Mouse (Mus musculus) CD4-positive, CD25-positive, alpha-beta regulatory T cell, adult 4 months (primary cell): ENCODE measurements around the gene Raph1. TPM values are rescaled to one million over a fixed set of nuclear protein-coding genes. Genes with fewer than 3 reads are reported as not detected.
"Not testable (repeated sequence)": the region's sequence is repeated elsewhere in the genome, so short reads cannot be mapped to it uniquely, and the experiment has no call there.

Experiments
- ATAC-seq: one replicate; pipeline ENCODE4 v1.8.0; 2017
- polyA plus RNA-seq, 2 experiments: library from polyadenylated mRNA; unstranded; fragments of 100-300 nt; shearing (Covaris generic); gene quantifications; one replicate each; pipeline ENCODE4 v1.2.1; 2017

Gene Raph1
- polyA plus RNA-seq, 2 experiments from 2014 or later = 3.5 to 4.2 TPM

- ATAC-seq = peak; percentile 47
Measured at GRCm38 (mm10) chr1:60565270-60565920, 1.5 kb downstream of the Raph1 start.

- no peak for ATAC-seq
Measured at GRCm38 (mm10) chr1:60564691-60565090, 2.2 kb downstream of the Raph1 start.

DNA sequence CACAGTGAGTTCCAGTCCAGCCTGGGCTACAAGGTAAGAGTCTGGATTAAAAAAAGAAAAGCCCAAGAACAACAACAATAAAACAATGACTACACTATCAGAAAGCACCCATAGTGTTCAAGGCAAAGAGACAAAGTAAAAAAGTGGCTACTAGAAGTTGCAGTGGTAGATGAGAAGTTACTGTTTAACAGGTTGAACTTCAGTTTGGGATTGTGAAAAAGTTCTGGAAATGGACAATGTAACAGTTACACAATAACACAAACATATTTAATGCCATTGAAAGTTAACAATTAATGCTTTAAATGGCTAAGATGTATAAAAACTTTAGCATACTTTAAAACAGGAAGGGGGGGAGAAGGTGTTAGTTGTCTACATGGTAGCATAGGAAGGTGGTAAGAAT is 3.9 kb downstream of the Raph1 start:
- no peak for ATAC-seq

- no peak for ATAC-seq
Measured at GRCm38 (mm10) chr1:60543681-60544080, 23.2 kb downstream of the Raph1 start.

- peak; percentile 86 for ATAC-seq
Measured at GRCm38 (mm10) chr1:60539272-60539671, 27.6 kb downstream of the Raph1 start.

- ATAC-seq = no peak
Measured at GRCm38 (mm10) chr1:60534932-60535331, 32.0 kb downstream of the Raph1 start.

GRCm38 (mm10) chr1:60530636-60531035 is 36.3 kb downstream of the Raph1 start:
- no peak for ATAC-seq

DNA sequence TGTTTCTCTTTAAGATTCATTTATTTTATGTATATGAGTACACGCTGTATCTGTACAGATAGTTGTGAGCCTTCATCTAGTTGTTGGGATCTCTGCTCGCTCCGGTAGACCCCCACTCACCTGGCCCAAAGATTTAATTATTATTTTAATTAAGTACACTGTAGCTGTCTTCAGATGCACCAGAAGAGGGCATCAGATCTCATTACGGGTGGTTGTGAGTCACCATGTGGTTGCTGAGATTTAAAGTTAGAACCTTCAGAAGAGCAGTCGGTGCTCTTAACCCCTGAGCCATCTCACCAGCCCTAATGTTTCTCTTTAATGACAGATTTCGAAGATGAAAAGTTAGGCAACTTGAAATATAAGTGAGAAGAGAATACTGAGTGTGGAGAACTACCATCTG is 36.8 kb downstream of the Raph1 start:
- ATAC-seq = peak; percentile 47

DNA sequence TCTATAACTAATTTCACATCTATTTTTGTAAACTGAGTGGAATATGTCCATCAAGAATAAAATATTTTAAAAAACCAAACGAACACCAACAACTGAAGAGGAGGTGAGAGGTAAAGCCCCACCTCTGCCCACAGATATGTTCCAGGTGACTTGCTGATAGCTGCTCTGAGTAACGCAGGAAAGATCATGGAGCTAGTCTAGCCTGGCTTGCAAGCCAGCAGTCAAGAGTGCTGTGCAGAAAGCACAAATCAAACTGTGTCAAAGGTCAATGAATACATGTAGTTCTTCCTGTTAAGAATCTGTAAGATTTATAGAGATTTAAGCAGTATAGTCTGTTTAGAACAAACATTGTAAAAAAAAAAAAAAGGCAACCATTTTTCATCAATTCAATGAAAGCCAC is 56.3 kb downstream of the Raph1 start:
- ATAC-seq = no peak

DNA sequence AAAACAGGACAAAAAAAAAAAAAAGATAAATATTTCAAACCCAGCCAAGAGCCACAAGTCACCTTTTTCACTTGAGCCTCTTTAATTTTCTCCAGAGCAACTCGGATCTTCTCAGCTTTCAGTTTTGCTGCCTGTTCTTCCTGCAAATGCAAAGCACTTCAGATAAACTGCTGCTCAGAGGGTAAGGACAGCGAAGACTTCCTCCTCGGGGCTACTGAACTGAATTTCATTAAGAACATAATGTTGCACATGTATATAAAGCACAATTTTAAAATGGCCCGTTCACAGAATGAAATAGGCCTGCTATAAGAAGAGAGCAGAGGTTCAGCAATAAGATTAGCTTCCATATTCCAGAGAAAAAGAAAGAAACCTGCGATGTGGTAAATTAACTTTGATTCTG is 63.4 kb downstream of the Raph1 start:
- no peak for ATAC-seq

- ATAC-seq = no peak
Measured at GRCm38 (mm10) chr1:60493421-60493820, 73.5 kb downstream of the Raph1 start.

- ATAC-seq = no peak
Measured at GRCm38 (mm10) chr1:60492404-60492803, 74.5 kb downstream of the Raph1 start.

DNA sequence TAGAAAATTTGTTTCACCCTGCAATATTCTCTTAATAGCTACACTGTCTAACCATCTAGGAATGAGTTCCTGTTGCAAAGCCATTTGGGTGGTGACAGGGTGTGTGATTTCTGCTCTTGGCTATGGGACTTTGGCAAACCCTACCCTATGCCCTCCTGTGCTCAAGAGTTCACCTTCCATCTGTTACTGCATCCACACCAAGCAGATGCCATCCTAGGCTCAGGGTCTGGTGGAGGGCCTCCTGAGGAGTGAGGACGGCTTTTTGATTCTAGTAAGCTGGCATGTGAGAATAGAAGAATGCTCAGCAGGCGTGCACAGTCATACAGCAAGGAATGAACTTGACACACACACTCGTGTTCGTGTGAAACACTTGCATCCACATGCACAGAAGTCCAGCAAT is 76.4 kb downstream of the Raph1 start:
- ATAC-seq = no peak

DNA sequence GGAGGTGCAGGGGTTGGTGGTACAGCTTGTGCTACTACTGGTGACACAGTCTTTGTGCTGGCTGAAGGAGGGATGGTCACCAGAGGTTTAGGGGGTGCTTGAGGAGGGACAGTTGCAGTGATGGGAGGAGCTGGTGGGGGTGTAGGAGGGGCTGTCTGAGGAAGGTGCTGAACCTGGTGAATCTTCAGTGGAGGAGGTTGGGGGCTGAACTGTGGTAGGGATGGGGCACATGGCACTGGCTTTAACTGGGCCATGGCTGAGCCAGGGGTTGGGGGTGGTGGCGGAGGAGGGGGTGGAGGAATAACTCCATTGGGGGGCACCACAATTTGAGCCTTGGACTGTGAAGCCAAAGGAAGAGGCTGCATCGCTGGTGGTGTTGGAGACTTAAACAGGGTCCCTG is 77.2 kb downstream of the Raph1 start:
- no peak for ATAC-seq

- no peak for ATAC-seq
Measured at GRCm38 (mm10) chr1:60488635-60489034, 78.3 kb downstream of the Raph1 start.

- no peak for ATAC-seq
Measured at GRCm38 (mm10) chr1:60485649-60486048, 81.3 kb downstream of the Raph1 start.

DNA sequence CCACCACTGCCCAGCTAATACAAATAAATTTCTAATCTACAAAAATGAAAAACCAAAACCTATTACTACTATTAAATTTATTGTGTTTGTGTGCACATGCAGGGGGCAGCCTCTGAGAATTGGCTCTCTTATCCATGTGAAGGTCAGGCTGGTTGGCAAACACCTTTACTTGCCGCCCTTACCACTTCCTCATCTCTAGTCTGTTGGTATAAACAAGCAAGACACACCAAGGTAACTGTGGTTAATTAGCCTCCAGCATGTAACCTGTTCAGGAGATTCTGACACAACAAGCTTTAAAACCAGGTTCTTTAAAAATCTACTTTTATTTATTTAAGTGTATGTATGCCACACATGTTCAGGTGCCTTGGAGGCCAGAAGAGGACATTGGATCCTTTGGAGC is 84.0 kb downstream of the Raph1 start:
- peak; percentile 86 for ATAC-seq

DNA sequence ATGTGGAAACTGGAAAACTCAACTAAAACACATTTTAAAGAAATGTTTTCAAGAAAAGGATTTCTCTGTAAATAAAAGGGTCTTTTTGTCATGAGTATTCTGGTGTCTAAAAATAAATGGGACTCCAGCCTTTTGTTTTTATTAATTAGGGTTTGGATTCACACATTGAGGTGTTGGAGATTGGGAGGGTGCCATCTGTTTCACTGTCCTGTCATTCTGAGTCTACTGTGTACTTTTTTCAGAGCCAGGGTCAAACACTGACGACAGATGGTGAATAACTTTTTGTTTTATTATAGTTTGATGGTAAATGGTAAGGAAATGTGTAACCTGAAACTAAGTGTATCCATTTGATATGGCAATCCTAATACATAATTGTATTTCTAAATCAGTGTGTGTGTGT is 85.3 kb downstream of the Raph1 start:
- ATAC-seq = no peak

- no peak for ATAC-seq
Measured at GRCm38 (mm10) chr1:60470541-60470940, 96.4 kb downstream of the Raph1 start.

DNA sequence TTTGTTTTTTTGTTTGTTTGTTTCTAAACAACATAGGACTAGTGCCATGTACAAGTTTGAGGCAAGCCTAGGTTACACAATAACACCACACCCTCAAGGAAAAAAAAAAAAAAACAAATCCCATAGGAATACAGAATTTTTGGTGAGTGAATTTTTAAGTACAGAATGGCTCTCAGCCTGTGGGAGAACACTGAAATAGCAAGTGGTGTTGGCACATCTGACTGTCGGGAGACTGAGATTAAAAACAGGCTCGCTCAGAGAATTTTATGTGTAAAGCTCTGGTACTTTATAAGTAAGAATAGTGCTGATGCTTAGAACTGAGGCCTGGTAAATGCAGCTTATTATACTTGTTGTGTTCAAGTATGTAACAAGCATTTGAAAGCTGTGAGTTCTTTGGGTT is 97.4 kb downstream of the Raph1 start:
- ATAC-seq = no peak

DNA sequence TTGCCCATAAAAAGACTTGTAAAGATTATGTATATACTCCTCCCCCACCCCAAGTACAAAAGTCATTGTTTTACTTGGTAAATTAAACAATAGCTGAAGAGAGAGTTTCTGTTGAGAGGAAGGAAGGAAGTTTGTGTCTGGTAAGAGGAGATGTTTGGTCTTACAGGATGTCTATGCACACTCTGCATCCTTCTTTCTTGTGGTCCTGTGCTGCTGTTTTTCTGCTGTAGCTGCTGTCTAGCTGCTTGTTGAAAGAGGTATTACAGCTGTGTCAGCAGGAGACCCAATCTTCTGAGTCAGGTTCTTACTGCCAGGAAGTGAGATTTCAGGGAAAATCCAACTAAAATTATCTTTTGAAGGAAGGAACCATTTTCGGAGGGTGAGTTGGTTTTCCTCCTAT is 106.3 kb downstream of the Raph1 start:
- peak; percentile 87 for ATAC-seq

DNA sequence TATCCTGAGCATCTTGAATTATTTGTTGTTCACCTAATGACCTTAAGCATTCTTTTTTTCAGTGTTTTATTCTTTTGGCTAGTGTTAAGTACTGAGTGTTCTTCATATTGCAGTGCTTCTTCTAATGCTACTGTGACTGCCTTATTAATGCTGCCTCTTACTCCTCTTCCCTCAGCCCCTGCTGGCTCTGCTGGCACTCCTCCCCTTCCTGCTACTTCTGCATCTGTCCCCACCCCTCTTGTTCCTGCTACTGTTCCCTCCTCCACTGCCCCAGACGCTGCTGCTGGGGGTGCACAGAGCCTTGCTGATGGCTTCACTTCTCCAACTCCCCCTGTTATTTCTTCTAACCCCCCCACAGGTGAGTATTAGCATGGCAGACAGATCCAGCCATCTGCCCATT is 117.0 kb downstream of the Raph1 start:
- no peak for ATAC-seq

DNA sequence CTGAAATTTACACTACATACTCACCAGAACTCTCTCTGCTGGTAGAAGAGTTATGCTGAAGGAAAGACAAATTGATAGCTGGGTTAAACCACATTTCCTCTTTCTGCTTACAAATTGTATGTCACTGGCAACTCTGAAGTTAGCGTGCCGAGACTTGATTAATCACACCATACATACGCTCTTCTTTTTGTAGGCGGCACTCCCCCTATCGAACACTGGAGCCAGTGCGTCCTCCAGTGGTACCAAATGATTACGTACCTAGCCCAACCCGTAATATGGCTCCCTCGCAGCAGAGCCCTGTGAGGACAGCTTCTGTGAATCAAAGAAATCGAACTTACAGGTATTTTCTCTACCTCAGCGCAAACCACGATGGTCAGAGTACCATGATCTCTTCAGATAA is 119.8 kb downstream of the Raph1 start:
- ATAC-seq = peak; percentile 99

- not testable (repeated sequence) for ATAC-seq
Measured at GRCm38 (mm10) chr1:60441438-60441837, 125.5 kb downstream of the Raph1 start.

DNA sequence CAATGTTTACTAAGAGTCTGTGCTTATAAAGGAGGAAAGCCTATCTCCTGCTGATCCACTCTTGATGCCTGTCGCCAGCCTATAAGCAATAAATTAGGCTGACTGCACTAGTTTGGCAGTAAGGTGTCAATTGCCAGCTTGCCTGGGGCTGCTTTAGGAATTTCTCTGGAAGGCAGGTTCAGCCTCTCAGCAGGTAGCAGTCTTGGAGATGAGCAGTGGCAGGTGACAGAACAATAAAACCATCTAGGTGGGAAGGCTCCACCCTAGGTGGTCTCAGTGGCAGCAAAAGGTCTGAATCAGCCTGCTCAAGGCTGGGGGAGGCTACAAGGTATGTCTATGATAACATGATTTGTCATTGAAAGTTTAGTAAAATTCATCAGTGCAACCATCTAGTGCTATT is 134.4 kb downstream of the Raph1 start:
- ATAC-seq = no peak
